Mouse (Mus musculus): ENCODE measurements around the gene Tprn.

Gene Tprn

DNA sequence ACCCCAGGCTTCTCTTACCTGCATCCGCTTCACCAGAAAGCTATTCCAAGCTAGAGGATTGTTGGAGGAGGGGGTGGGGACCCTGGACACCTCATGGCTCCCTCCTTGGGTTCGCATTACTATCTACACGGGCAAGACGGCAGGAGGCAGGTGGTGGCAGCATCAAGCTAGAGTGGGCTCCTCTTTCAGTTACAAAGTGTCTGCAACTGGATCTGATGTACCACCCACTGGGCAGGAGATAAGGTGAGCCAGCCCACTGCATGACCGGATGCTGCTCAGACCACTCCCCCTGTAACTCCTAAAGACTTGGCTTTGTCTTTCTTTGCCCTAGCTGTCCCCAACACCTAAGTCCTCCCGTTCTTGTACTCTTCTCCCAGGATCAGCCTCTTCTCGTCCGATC lies 25.8 kb upstream of the Tprn start, which contains the start of gene Rnf224:
Rnf224 (minus strand) TSS at position 174 of the 400 bp plus-strand sequence.
- in situ Hi-C loops (cut with MboI, MseI): no loop called here

DNA sequence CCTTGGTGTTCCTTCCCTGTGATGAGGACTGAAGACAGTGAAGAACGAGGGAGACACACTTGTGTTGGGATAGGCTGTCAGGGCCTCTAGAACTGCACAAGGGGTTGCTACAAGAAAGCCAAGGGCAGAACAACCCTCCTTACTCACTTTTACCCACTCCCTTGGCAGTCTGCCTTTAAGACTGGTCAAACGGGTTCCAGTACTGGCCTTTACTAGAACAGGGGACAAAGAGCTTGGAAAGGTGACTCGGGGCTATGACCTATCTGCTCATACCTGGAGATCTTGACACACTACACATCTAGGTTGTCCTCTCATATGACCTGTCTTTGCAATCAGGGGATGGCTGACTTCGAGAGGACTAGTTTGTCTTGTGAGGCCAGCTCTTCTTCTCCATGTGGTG lies 24.9 kb upstream of the Tprn start:
- in situ Hi-C loops (cut with MboI, MseI): no loop called here

DNA sequence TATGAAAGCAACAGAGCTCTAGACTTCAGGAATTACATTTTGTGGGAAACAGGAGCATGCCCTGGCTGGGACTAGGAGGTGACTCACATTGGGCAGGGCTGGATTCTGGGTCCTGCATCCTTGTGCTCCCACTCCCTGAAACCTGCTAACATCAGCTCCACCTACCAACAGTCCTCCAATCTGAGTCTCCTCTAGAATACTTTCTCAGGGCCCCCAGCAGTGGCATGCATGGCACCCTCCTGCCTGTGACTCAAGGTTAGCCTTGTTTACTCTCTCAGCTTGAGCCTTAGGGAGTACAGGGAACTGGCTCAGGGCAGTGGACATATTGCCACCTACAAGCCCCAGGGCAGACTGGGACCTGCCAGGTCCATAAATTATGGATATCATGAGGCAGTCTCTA lies 24.3 kb upstream of the Tprn start:
- in situ Hi-C loops (cut with MboI, MseI): no loop called here

DNA sequence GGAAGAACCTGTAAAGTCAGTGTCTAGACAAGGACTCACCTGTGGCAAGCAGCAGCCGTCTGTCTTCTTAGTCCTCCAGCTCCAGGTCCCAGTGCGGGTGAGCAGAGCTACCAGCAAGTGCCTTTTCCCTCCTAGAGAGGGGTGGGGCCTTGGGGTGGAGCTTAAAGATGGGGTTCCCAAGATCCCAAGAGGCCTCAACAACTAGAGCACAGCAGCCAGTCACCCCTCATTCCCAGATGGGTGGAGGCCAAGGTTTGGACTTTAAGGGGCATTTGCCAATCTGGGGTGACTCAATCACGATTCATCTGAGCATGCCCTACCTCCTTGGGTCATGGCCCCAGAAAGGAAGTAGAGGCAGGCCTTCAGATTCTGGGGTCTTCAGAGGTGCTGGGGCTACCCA lies 22.7 kb upstream of the Tprn start:
- in situ Hi-C loops (cut with MboI, MseI): no loop called here

DNA sequence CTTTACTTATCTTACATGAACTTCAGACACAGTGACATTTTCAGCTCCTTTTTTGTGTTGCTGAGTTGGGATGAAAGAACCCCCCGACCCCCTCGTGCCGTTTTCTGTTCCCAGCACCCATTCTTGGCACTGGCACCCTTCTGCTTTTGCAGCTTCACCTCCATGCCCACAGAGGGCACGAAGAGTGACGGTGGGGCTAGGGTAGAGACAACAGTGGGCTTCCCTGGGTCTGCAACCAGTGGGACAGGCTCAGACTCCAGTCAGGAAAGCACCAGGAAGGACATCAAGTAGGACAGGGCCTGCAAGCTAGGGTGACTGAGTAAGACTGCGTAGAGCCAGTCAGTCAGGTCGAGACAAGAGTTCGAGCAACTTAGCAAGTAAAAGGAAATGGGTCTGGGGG lies 22.1 kb upstream of the Tprn start:
- in situ Hi-C loops (cut with MboI, MseI): no loop called here

DNA sequence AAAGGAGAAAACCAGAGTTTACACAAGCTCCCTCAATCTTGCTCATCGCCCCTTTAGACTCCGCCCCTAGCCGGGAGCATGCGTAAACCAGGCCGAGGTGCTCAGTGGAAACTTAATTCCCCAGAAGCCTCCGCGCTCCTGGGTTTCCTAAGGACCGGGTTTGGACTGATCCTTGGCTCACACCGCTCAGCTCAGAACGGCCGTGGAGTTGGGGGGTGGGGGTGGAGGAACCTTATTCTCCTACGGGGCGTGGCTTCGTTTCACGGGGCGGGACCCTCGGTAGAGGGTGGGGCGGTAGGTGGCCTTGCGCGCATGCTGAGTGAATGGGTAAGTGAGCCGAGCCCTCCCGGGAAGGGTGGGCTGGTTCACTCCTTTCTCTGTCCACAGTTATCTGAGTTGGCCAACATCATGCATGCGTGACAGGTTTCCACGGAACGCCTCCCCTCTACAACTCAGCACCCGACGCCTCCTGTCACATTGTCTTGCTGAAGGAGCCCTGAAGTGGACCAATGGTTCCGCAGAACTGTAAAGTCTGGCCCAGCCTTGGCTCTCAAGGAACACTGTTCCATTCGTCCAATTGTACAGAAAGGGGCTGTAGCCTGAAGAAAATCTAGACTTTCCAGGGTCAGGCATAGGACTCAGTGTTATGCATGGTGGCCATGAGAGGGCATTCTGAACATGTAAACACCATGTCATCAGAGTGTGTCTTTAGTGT lies 21.5 kb upstream of the Tprn start:
- in situ Hi-C loops (cut with MboI, MseI): no loop called here

DNA sequence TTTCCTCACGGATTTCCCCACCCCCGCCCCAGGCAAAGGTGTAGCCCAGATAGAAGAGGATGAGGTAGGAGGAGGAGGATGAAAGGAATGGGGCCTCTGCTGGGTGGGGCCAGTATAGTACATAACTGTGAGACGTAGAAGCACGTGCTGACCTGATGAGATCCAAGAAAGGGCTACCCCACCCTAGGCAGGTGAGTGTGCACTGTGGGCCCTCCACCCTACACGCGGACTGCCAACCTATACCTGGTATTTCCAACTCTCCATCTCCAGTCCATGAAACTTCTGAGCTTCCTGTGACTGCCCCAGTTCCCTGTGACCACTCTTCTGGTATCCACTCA lies 21.0 kb upstream of the Tprn start:
- in situ Hi-C loops (cut with MboI, MseI): no loop called here

DNA sequence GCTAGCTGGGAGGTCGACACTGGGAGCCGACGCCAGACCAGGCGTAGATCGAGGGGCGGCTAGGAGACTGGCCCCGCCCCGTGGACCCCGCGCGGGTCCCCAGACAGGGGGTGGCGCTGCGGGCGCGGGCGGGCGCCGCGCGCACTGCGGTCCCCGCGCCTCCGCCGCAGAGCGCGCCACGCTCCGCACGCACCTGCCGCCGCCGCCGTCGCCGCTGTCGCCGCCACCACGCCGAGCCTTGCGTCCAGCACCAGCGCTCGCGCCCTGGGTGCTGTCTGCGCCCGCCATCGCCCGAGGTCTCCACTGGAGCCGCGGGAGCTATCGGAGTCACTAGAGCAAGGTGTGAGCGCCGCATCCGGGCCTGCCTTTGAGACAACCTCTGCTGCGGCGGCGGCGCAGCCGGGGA lies 20.3 kb upstream of the Tprn start, which contains the start of the genes Rnf208 and Cysrt1:
Rnf208 (plus strand) TSS at position 155 of the 406 bp plus-strand sequence.
Cysrt1 (minus strand) TSS at position 352 of the 406 bp plus-strand sequence.
- in situ Hi-C loops (cut with MboI, MseI): no loop called here

DNA sequence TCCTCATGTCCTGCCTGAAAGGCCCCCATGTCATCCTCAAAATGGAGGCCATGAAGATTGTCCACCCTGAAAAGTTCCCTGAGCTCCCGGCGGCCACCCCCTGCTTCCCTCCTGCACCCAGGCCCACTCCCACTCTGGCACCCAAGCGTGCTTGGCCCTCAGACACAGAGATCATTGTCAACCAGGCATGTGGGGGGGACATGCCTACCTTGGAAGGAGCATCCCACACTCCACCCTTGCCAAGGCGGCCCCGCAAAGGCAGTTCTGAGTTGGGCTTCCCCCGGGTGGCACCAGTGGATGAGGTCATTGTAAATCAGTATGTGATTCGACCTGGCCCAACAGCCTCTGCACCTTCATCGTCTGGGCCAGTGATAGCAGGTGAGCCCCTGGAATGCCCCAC lies 19.1 kb upstream of the Tprn start:
- in situ Hi-C loops (cut with MboI, MseI): no loop called here

DNA sequence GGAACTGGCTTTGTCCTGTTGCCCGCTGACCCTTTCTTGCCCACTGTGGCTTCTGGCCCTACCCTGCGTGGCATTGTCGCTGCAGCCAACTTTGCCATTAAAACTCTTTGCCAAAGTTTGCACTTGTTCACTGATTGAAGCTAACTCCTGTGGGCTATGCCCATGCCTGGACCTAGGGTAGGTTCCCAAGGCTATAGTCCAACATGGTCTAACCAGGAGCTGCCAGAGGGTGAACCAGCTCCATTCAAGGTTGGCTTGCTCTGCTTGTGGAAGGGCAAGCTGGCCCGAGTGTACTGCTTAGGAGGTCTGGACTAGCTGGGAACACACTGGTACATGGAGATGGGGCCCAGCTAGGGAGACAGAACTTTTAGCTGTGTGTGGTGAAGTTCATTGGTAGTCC lies 18.3 kb upstream of the Tprn start:
- in situ Hi-C loops (cut with MboI, MseI): no loop called here

DNA sequence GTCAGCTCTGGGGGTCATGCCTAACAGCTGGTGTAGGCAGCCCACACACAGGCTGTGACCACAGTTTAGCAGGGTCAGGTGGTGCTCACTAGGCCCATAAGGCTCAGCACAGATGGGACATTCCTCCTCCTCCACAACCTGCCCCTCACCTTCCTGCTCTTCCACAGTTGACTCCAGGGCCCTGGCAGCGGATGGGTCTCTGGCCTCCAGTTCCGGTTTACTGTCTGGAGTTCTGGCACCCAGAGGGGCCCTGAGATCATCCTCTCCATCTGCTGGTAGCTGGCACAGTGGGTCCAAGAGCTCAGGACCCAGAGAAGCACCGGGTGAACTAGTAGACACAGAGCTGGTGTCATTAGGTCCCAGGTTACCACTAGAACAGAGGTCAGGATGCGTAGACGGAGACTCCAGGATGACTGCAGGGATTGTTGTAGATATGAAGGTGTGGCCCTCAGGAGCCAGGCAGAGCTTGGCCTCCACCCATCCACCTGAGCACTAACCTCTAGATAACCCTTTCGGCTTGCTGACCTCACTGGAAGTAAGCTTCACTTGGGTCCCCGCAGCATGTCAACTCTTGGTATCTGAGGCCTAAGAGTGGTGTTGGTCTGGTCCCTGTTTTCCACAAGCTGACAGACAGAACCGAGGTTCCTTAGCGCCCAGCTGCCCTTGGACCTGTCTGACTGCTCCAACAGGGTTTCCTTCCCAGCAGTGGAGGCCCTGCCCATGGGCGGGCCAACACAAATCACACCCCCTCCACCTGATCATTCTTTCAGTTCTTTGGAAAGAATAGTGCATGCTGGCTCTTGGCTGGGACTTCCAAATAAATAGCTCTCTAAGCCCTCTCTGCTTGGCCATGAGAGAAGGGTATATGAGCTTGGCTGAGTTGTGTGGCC lies 16.0 kb upstream of the Tprn start, which contains the start of gene AL732309.1:
AL732309.1 (minus strand) TSS at position 681 of the 890 bp plus-strand sequence.
- in situ Hi-C loops (cut with MboI, MseI): no loop called here

DNA sequence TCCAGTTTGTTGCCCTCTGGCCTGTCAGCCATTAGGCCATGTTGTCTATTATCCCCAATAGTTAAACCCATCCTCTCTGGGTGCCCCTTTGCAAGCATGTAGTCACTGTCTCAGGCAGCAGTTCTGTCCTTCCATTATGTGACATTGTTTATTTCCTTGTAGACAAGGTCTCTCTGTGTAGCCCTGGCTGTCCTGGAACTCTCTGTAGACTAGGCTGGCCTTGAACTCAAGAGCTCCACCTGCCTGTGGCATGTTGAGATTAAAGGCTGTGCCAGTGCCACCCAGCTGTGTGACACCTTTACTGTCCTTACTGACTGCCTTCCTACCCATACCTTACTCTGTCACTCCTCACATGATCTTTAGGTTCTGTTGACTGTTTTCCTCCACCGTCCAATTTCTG lies 10.1 kb upstream of the Tprn start:
- in situ Hi-C loops (cut with MboI, MseI): loop anchor here (25.0 kb wide), 1 partner anchor 865 kb away; no protein-coding TSS in a partner anchor

DNA sequence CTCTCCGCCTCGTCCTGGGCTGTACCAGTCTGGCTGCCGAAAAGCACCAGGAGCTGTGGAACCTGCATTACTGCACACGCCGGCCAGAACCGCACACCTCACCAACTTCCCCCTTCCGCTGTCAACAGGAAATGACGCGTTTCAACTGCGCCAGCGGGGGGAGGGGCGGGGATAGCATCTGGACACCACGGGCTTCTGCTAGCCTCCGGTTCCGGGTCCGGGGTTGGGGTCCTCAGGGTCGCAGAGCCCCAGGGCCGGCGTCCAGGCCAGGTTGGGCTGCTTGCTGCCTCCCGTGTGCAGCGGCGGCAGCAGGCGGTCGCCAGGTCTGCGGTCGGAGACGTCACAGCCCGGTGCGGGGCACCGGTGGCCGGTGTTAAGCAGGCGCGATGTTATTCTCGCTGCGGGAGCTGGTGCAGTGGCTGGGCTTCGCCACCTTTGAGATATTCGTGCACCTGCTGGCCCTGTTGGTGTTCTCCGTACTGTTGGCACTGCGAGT lies 7.1 kb upstream of the Tprn start, which contains the start of gene Tmem203:
Tmem203 (plus strand) TSS at position 156 of the 496 bp plus-strand sequence.
- in situ Hi-C loops (cut with MboI, MseI): loop anchor here (25.0 kb wide), 1 partner anchor 868 kb away; no protein-coding TSS in a partner anchor

DNA sequence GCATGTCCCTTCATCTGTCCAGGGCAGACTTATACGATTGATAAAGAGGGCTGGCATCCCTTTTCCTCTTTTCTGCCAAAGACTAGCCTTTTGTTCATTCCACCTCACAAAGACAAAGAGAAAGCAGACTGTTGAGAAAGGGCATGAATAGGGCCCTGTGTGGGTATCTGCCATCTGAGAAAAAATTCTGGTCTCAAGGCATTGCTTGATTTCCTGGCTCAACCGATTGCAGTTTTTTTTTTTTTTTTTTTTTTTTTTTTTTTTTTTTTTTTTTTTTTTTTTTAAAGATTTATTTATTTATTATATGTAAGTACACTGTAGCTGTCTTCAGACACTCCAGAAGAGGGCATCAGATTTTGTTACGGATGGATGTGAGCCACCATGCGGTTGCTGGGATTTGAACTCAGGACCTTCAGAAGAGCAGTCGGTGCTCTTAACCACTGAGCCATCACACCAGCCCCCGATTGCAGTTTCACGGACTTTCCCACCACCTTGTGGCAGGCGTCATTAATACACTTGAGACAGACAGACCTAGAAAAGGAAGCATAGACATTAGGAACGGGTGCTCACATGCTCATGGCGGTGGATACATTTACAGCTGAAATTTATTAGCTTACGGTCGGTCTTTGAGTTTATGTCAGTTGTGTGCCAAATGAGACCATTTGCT lies 5.8 kb upstream of the Tprn start:
- in situ Hi-C loops (cut with MboI, MseI): loop anchor here (25.0 kb wide), 1 partner anchor 869 kb away; no protein-coding TSS in a partner anchor

DNA sequence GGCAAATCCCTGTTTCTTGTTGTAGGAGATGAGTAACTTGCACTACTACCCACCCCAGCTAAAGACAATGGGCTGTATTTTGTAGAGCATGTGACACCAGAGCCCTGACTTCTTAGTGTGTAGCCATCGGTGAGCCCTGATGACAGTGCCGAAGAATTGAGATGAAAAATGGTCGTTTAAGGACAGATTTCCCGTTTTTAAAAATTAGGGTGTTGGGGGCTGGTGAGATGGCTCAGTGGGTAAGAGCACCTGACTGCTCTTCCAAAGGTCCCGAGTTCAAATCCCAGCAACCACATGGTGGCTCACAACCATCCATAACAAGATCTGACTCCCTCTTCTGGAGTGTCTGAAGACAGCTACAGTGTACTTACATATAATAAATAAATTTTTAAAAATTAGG lies 5.2 kb upstream of the Tprn start:
- in situ Hi-C loops (cut with MboI, MseI): loop anchor here (25.0 kb wide), 1 partner anchor 870 kb away; no protein-coding TSS in a partner anchor

DNA sequence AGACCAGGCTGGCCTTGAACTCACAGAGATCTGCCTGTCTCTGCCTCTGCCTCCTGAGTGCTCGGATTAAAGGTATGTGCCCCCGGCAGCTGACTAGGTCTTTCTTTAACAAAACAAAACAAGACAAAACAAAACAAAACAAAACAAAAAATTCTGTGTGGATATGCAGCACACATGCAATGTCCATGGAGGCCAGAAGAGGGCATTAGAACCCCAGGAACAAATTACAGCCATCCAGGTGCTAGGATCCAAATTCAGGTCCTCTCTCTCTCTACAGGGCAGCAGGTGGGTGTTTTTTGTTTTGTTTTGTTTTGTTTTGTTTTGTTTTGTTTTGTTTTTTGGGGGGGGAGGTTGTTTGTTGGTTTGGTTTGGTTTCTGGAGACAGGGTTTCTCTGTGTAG lies 3.5 kb upstream of the Tprn start:
- in situ Hi-C loops (cut with MboI, MseI): loop anchor here (25.0 kb wide), 1 partner anchor 872 kb away; no protein-coding TSS in a partner anchor

DNA sequence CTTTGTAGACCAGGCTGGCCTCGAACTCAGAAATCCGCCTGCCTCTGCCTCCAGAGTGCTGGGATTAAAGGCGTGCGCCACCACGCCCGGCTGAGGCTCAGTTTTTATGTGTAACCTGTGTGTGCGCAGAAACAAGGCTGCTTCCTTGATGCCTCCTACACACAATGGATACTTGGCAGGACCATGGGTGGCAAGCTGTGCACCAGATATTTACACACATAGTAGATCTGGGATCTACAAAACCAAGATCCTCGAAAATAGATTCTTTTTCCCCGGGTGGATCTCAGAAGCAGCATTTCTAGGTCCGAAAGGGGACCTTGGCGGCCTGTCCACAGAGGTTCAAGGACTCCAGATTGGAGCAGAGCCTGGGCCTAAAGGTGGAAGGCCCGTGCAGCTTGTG lies 548 bp upstream of the Tprn start:
- in situ Hi-C loops (cut with MboI, MseI): loop anchor here (25.0 kb wide), 1 partner anchor 875 kb away; no protein-coding TSS in a partner anchor

DNA sequence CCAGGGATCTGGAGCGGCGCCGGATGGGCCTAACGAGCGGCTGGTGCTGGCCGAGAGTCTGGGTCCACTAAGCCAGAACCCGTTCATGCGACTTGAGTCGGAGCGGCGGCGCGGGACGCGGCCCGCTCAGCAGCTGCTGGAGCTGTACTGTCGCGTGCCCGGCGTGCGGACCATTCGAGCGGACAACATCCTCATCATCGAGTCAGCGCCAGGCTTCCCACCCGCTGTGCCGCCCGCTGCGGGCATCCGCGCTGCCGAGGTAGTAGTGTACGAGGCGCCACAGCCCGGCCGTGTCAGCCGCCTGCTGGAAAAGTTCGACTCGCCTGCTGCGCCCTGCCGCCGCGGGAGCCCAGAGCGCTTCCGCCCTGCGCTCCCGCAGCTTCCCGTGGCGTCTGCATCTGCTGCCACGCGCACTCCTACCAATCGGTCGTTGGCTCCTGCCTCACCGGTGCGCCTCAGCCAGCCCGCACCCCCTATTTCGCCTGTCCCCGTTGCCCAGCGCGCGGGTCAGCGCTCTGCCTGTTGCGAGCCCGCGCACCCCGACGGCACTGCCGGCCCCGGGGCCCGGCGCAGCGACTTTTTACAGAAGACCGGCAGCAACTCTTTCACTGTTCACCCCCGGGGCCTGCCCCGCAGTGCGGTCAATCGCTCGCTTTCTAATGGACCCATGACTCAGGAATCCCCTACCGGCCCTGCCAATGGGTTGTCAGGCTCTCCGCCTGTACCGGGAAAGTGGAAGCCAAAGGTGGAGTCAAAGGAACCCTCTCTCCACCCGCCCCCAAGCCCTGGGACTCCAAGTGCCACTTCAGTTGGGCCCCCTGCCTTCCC lies 591 bp downstream of the Tprn start:
- in situ Hi-C loops (cut with MboI, MseI): loop anchor here (25.0 kb wide), 1 partner anchor 876 kb away; no protein-coding TSS in a partner anchor

DNA sequence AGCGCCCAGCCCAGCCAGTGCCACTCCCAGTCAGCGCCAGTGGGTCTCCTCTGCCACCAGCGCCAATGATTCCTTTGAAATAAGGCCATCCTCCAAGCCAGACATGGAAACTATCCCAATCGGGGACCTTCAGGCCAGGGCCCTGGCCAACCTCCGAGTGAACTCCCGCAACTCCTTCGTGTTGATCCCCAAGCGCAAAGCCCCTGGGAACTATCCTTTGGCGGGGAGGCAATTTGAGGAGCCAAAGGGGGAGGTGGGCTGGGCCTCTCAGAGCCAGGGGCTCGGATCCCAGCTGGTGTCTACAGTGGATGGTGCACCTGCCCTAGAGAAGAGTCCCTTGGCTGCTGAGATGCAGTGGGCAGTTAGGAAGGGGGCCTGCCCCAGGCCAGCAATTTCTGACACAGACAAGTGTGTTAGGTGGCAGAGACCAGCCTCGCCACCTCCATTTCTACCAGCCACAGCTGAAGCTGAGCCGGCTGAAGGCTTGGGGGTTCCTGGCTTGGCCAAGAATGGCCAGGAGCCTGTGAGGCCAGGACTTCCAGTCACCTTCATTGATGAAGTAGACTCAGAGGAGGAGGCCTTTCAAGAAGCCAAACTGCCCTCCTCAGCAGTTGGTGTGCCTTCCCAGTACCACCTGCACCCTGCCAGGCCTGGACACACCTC lies 1.3 kb downstream of the Tprn start:
- in situ Hi-C loops (cut with MboI, MseI): loop anchor here (25.0 kb wide), 1 partner anchor 876 kb away; no protein-coding TSS in a partner anchor

DNA sequence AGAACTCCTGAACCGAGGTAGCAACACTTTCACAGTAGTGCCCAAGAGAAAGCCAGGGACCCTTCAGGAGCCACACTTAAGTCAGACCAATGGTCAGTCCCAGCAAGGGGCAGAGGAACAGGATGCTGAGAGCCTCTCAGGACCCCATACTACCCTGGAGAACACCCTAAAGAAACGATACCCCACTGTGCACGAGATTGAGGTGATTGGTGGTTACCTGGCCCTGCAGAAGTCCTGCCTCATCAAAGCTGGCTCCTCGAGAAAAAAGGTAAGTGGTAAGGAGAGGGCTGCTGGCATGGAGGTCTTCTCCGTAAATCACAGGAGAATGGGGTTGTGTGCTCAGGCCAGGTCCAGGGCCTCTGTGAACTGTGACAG lies 1.9 kb downstream of the Tprn start:
- in situ Hi-C loops (cut with MboI, MseI): loop anchor here (25.0 kb wide), 1 partner anchor 877 kb away; no protein-coding TSS in a partner anchor

All from T-helper 2 cell (primary cell).